Mouse (Mus musculus) kidney, embryonic 15.5 days (tissue): ENCODE measurements around the gene Akr1e1. TPM values are rescaled to one million over a fixed set of nuclear protein-coding genes. Genes with fewer than 3 reads are reported as not detected.
"Not testable (repeated sequence)": the region's sequence is repeated elsewhere in the genome, so short reads cannot be mapped to it uniquely, and the experiment has no call there.

Experiments used
- ATAC-seq: fragments of 200-750 bp; cut with Nextera tagmentation; replicated peaks from 2 replicates; pipeline ENCODE4 v1.8.0; 2017; ENCODE audit warnings: moderate TSS enrichment; ENCODE audit not compliant: low FRiP score
- H3K27ac ChIP-seq: fragments of 300-500 bp; sonication (generic); 2 replicates; pipeline ENCODE4 v1.5.1; 2015; ENCODE audit warnings: mild to moderate bottlenecking, inconsistent platforms
- H3K27me3 ChIP-seq: fragments of 300-500 bp; sonication (generic); 2 replicates; pipeline ENCODE4 v1.6.1; 2015; ENCODE audit warnings: inconsistent platforms
- H3K36me3 ChIP-seq: fragments of 300-500 bp; sonication (generic); 2 replicates; pipeline ENCODE4 v1.6.1; 2015; ENCODE audit warnings: inconsistent platforms
- H3K4me1 ChIP-seq: fragments of 300-500 bp; sonication (generic); 2 replicates; pipeline ENCODE4 v1.6.1; 2015; ENCODE audit warnings: inconsistent platforms
- H3K4me2 ChIP-seq: fragments of 300-500 bp; sonication (generic); 2 replicates; pipeline ENCODE4 v1.6.1; 2015; ENCODE audit warnings: moderate library complexity, mild to moderate bottlenecking, inconsistent platforms
- H3K4me3 ChIP-seq: fragments of 300-500 bp; sonication (generic); replicated peaks from 2 replicates; pipeline ENCODE4 v1.5.1; 2015; ENCODE audit warnings: mild to moderate bottlenecking, inconsistent platforms
- H3K9ac ChIP-seq: fragments of 300-500 bp; sonication (generic); 2 replicates; pipeline ENCODE4 v1.6.1; 2015; ENCODE audit warnings: mild to moderate bottlenecking, inconsistent platforms
- H3K9me3 ChIP-seq: fragments of 300-500 bp; sonication (generic); replicated peaks from 2 replicates; pipeline ENCODE4 v1.6.1; 2016; ENCODE audit warnings: inconsistent platforms
- WGBS: fragments of 180-500 bp; shearing (Covaris S2); methylation state at CpG from one replicate; pipeline ENCODE4 v1.1.7; 2015; ENCODE audit warnings: mixed read lengths; 5-methylcytosine and 5-hydroxymethylcytosine counted together
- polyA plus RNA-seq: library from polyadenylated mRNA; unstranded; fragments of >200 nt; fragmentation: Nextera tagmentation; extraction: Ambion mirVana; gene quantifications from 2 replicates; pipeline ENCODE4 v1.2.1, GENCODE M21; 2015

The Akr1e1 gene
- 44.8 and 44.9 TPM in 2 replicates for polyA plus RNA-seq

DNA sequence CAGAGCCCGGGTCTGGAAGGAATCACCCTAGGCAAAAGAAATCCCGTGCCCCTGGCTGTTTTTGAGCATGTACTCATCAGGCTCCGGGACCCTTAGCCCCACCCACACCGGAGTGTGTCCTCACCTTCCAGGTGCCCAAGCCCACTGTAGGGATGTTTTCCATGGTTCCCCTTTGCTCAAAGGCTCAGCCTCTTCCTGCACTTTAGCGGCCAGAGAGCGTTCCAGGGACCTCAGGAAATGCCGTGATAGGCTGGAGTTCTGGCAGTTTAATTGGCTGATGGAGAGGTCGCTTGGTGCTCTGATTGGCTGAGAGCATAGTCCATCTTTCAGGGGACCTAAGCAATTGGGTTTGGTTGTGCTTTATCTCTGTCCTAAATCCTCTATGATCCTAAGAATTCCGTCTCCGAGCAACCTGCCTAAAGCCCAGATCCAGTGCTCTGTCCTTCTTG lies at the start of gene Akr1e1:
Akr1e1 (minus strand) TSS at position 214 of the 449 bp plus-strand sequence.
- peaks cover 10% of the 10 kb centered on the region; the same call in 1 of the 2 replicates for H3K36me3 ChIP-seq
- ATAC-seq, result peak; percentile 100
- peak within 1 kb of the TSS; percentile 68 for H3K4me3 ChIP-seq
- peak within 1 kb of the TSS; percentile 66 for H3K9ac ChIP-seq
- WGBS, result 7% methylated on average over 10 of the region's 10 CpGs
- no peaks in the 10 kb centered on the region for H3K27me3 ChIP-seq
- H3K4me1 ChIP-seq, result no peaks in the 10 kb centered on the region
- peak within 1 kb of the TSS; percentile 81 for H3K27ac ChIP-seq
- no peaks in the 10 kb centered on the region for H3K9me3 ChIP-seq
- H3K4me2 ChIP-seq, result peak within 1 kb of the TSS; percentile 66

DNA sequence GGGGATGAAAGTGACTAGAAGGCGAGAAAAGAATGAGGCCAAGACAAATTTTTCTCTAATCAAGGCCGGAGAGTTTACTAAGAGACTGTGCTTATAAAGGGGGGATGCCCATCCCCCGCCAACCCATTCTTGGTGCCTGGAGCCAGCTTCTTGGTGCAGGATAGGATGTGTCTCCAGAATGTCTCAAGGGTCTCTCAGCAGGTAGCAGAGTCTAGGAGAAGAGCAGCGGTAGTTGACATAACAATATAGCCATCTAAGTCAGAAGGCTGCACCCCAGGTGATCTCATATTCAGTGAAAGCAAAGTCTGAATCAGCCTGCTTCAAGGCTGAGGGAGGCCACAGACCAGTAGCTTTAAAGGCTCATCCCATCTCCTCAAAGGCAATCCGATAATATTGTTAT lies 49.4 kb upstream of the Akr1e1 start:
- peaks cover 4% of the 10 kb centered on the region; the same call in 1 of the 2 replicates for H3K9me3 ChIP-seq
- H3K4me3 ChIP-seq, result no peak overlapping the region
- H3K4me1 ChIP-seq, result no peaks in the 10 kb centered on the region
- H3K27me3 ChIP-seq, result no peaks in the 10 kb centered on the region
- WGBS, result 92% methylated on average over 5 of the region's 5 CpGs
- ATAC-seq, result no peak
- no peak overlapping the region for H3K4me2 ChIP-seq
- no peak overlapping the region for H3K27ac ChIP-seq
- no peak overlapping the region for H3K9ac ChIP-seq
- H3K36me3 ChIP-seq, result no peaks in the 10 kb centered on the region

DNA sequence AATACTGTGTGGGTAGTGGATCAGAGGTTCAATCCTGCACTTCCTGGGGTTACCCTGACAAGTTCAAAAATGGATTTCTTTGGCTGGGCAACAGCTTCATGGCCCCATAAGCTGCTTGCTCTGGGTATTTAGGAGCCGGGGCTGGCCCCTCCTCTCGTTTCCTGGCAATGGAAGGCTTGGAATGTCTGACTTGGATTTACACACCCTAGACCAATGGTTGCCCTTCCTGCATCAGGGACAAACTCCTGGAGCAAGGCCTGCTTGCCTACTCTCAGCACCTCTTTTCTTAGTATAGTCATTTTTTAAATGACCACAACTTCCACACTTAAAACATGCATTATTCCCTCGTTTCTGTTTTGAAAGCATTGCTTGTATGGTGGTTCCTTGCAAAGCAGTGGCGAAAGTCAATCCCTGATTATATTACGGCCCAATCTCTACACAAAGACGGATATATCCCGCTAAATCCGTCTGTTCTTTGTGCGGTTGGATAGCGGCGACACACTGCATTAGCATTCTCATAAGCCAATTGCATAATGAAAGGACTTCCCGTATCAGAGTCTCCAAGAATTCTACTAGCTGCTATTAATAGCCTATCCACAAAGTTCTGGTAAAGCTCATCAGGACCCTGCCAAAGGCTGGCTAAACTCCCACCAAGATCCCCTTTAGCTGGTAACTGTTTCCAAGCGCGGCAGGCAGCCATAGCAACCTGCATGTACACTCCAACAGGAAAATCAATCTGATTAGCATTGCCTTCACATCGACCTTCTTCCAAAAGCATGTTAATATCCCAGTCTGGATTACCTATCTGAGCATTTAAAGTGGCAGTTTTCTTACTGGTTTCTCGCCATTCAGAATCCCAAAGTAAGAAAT lies 47.5 kb upstream of the Akr1e1 start:
- WGBS, result 92% methylated on average over 16 of the region's 16 CpGs
- Histone ChIP-seq H3K27me3 (no peaks in the 10 kb centered on the region), H3K4me3 (no peak overlapping the region), H3K9me3 (peaks cover 7% of the 10 kb centered on the region; the same call in 1 of the 2 replicates), H3K9ac (no peak overlapping the region), H3K36me3 (no peaks in the 10 kb centered on the region), H3K27ac (no peak overlapping the region), H3K4me2 (no peak overlapping the region), H3K4me1 (no peaks in the 10 kb centered on the region)
- ATAC-seq, result no peak

GRCm38 (mm10) chr13:4650190-4650589 lies 41.2 kb upstream of the Akr1e1 start:
- H3K4me3 ChIP-seq, result no peak overlapping the region
- ATAC-seq, result no peak
- no peaks in the 10 kb centered on the region for H3K36me3 ChIP-seq
- WGBS, result 80% methylated on average over 3 of the region's 3 CpGs
- no peak overlapping the region for H3K9ac ChIP-seq
- peaks cover 7% of the 10 kb centered on the region; the same call in 1 of the 2 replicates for H3K9me3 ChIP-seq
- no peak overlapping the region for H3K4me2 ChIP-seq
- H3K27me3 ChIP-seq, result no peaks in the 10 kb centered on the region
- H3K4me1 ChIP-seq, result no peaks in the 10 kb centered on the region
- H3K27ac ChIP-seq, result no peak overlapping the region

DNA sequence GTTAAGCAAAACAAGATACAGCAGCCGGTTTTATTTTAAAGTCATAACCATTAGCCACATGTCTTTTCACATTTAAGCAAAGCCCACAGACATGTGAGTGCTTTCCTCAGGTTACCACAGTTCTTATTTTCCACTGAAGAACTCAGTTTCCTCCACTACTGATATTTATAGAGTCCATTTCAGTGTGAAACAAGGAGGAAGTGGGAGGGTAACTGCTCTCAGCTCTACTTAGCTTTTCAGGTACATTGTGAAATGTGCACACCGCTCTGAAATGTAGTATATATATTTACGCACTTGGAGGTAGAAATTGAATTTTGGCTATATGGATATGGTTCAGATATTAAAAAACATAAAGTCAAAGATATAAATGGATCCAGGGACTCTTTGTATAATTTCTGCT lies 36.3 kb upstream of the Akr1e1 start:
- Histone ChIP-seq H3K4me3 (no peak overlapping the region), H3K36me3 (no peaks in the 10 kb centered on the region), H3K9me3 (no peaks in the 10 kb centered on the region), H3K27ac (no peak overlapping the region), H3K4me1 (no peaks in the 10 kb centered on the region), H3K27me3 (no peaks in the 10 kb centered on the region), H3K9ac (no peak overlapping the region), H3K4me2 (no peak overlapping the region)
- WGBS, result 93% methylated on average over 3 of the region's 3 CpGs
- no peak for ATAC-seq

DNA sequence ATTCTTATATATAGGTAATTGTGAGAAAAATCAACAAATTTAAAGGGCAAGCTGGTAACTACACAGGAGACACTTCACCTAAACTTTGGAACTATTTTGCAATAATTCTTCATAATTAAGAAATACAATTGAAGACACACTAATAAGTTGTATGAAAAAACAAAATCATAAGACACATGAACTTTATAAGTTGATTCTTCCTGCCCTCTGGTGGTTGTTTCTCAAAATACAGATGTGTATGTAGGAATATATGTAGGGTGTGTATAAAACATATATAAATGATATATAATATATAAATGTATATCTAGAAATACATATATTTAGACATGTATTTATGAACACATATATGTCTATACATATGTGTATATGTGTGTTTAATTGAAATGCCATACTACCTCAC lies 1.9 kb upstream of the Akr1e1 start:
- H3K4me3 ChIP-seq, result no peak overlapping the region
- peaks cover 6% of the 10 kb centered on the region; the same call in 1 of the 2 replicates for H3K36me3 ChIP-seq
- no peak overlapping the region for H3K9ac ChIP-seq
- no peak overlapping the region for H3K27ac ChIP-seq
- H3K9me3 ChIP-seq, result no peaks in the 10 kb centered on the region
- no peaks in the 10 kb centered on the region for H3K4me1 ChIP-seq
- no peaks in the 10 kb centered on the region for H3K27me3 ChIP-seq
- no peak for ATAC-seq
- H3K4me2 ChIP-seq, result no peak overlapping the region

- H3K4me2 ChIP-seq, result peak overlapping the region; percentile 66
- H3K4me1 ChIP-seq, result no peaks in the 10 kb centered on the region
- peak overlapping the region; percentile 81 for H3K27ac ChIP-seq
- H3K9me3 ChIP-seq, result no peaks in the 10 kb centered on the region
- peak overlapping the region; percentile 66 for H3K9ac ChIP-seq
- WGBS, result 26% methylated on average over 9 of the region's 9 CpGs
- ATAC-seq, result peak; percentile 8
- no peaks in the 10 kb centered on the region for H3K27me3 ChIP-seq
- H3K36me3 ChIP-seq, result peaks cover 10% of the 10 kb centered on the region; the same call in 1 of the 2 replicates
- peak overlapping the region; percentile 68 for H3K4me3 ChIP-seq
Observed at GRCm38 (mm10) chr13:4608530-4608929, 444 bp downstream of the Akr1e1 start.

DNA sequence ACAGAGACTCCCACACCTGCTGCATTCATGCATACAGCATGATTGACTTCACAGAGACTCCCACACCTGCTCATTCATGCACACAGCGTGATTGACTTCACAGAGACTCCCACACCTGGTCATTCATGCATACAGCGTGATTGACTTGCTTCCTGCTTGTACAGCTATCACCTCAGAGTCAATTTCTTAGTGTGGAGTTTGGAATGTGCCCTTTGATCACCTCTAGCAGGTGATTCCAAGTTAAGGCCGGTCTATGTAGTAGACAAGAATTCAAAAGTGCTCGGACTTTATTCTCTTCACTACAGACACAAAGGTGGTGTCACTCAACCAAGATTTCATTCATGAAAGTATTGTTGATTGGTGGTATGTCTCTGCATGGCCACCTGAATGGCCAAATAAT lies 2.2 kb downstream of the Akr1e1 start:
- peaks cover 15% of the 10 kb centered on the region for H3K36me3 ChIP-seq
- no peaks in the 10 kb centered on the region for H3K27me3 ChIP-seq
- no peak overlapping the region for H3K4me2 ChIP-seq
- H3K9me3 ChIP-seq, result no peaks in the 10 kb centered on the region
- 73% methylated on average over 4 of the region's 4 CpGs for WGBS
- H3K9ac ChIP-seq, result no peak overlapping the region
- no peak overlapping the region for H3K27ac ChIP-seq
- no peaks in the 10 kb centered on the region for H3K4me1 ChIP-seq
- no peak overlapping the region for H3K4me3 ChIP-seq
- no peak for ATAC-seq

GRCm38 (mm10) chr13:4603431-4603830 lies 5.5 kb downstream of the Akr1e1 start:
- H3K4me2 ChIP-seq, H3K9me3 ChIP-seq, H3K4me1 ChIP-seq, H3K27ac ChIP-seq, H3K27me3 ChIP-seq, H3K4me3 ChIP-seq, H3K9ac ChIP-seq: not testable (repeated sequence)
- peaks cover 28% of the 10 kb centered on the region for H3K36me3 ChIP-seq
- WGBS, result 33% methylated on average over 3 of the region's 3 CpGs
- 0 out of 2 replicates have a peak, but pooled peaks have one; percentile 20 for ATAC-seq

- H3K4me1 ChIP-seq, result no peaks in the 10 kb centered on the region
- H3K27ac ChIP-seq, result no peak overlapping the region
- 86% methylated on average over 1 of the region's 1 CpGs for WGBS
- no peaks in the 10 kb centered on the region for H3K9me3 ChIP-seq
- no peak overlapping the region for H3K4me3 ChIP-seq
- H3K9ac ChIP-seq, result no peak overlapping the region
- H3K27me3 ChIP-seq, result no peaks in the 10 kb centered on the region
- no peak overlapping the region for H3K4me2 ChIP-seq
- no peak for ATAC-seq
- H3K36me3 ChIP-seq, result no peaks in the 10 kb centered on the region
Observed at GRCm38 (mm10) chr13:4576921-4577320, 32.1 kb downstream of the Akr1e1 start.

GRCm38 (mm10) chr13:4573871-4574270 lies 35.1 kb downstream of the Akr1e1 start, which contains the start of gene Akr1c21:
TSS of gene Akr1c21 (plus strand) at chr13:4574075.
- no peak for ATAC-seq
- WGBS, result 70% methylated on average over 1 of the region's 1 CpGs

GRCm38 (mm10) chr13:4565996-4566395 lies 43.0 kb downstream of the Akr1e1 start:
- Histone ChIP-seq H3K4me3 (no peak overlapping the region), H3K27ac (no peak overlapping the region), H3K4me2 (no peak overlapping the region), H3K9me3 (no peaks in the 10 kb centered on the region), H3K36me3 (no peaks in the 10 kb centered on the region), H3K4me1 (no peaks in the 10 kb centered on the region), H3K27me3 (no peaks in the 10 kb centered on the region), H3K9ac (no peak overlapping the region)
- ATAC-seq, result no peak
- WGBS, result 85% methylated on average over 2 of the region's 2 CpGs

More at GRCm38 (mm10) chr13:4573871-4574270, 35.1 kb downstream of the Akr1e1 start, which contains the start of gene Akr1c21:
- H3K9ac ChIP-seq, result no peak within 1 kb of the TSS
- no peaks in the 10 kb centered on the region for H3K27me3 ChIP-seq
- no peak within 1 kb of the TSS for H3K4me3 ChIP-seq
- H3K27ac ChIP-seq, result no peak within 1 kb of the TSS
- H3K36me3 ChIP-seq, result no peaks in the 10 kb centered on the region
- H3K9me3 ChIP-seq, result no peaks in the 10 kb centered on the region
- H3K4me2 ChIP-seq, result no peak within 1 kb of the TSS
- H3K4me1 ChIP-seq, result no peaks in the 10 kb centered on the region
